Mouse (Mus musculus): Measurements from ENCODE around the gene Cd82. TPM values are rescaled to one million over a fixed set of nuclear protein-coding genes. Genes with fewer than 3 reads are reported as not detected.

The Cd82 gene
- polyA plus RNA-seq, 1 experiment from 2014 or later = 90.1 TPM

DNA sequence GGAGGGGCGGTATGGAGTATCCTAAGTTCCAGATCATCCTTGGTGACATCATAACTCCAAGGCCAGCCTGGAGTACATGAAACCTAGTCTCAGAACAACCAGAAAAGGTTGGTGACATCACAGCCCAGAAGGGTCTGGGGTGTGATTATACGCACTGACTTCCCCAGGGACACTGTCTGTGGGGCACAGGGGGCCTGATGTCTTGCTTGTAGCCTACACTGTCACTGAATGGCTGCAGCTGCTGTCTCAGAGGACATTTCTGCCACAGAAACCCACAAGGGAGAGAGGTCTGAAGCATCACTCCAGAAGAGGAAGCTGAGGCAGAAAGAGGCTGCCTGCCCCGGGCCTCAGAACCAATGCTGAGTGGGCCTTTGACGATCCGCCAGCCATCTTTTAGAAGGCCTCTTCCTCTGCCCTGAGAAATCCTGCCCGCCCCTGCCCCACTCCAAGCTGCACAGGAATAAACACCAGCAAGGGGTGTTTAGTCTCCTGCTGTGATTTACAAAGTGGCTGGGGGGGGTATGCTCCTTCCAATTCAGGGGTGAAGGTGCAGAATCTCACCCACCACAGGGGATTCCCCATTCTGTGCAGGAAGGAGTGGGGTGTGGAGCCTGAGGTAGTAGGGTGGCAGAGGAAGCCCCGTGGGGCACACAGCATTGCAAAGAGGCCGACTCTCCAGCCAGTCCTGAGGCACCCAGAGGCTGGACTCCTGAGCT lies 35.8 kb downstream of the Cd82 start:
- H3K9ac ChIP-seq = no peak overlapping the region
- no peak overlapping the region for H3K27ac ChIP-seq
- no peaks in the 10 kb centered on the region for H3K27me3 ChIP-seq
- ATAC-seq (ENCODE audit: low read depth) (no peak), DNase-seq (no peak)
- H3K4me2 ChIP-seq = no peak overlapping the region
- H3K4me1 ChIP-seq (replicated peaks) = peaks cover 21% of the 10 kb centered on the region
- no peaks in the 10 kb centered on the region for H3K9me3 ChIP-seq (replicated peaks)
- H3K4me3 ChIP-seq (replicated peaks) = no peak overlapping the region
- H3K36me3 ChIP-seq = peaks cover 75% of the 10 kb centered on the region
- WGBS (ENCODE audit: insufficient replicate concordance) = 47% methylated on average over 8 of the region's 8 CpGs

GRCm38 (mm10) chr2:93425810-93426209 lies 37.1 kb downstream of the Cd82 start:
- Histone ChIP-seq H3K27me3 (no peaks in the 10 kb centered on the region), H3K36me3 (peaks cover 75% of the 10 kb centered on the region), H3K4me3 (replicated peaks) (no peak overlapping the region), H3K4me1 (replicated peaks) (peaks cover 13% of the 10 kb centered on the region), H3K4me2 (no peak overlapping the region), H3K9ac (no peak overlapping the region), H3K27ac (no peak overlapping the region), H3K9me3 (replicated peaks) (no peaks in the 10 kb centered on the region)
- no peak for ATAC-seq (ENCODE audit: low read depth)
- 71% methylated on average over 4 of the region's 4 CpGs for WGBS (ENCODE audit: insufficient replicate concordance)
- no peak for DNase-seq

DNA sequence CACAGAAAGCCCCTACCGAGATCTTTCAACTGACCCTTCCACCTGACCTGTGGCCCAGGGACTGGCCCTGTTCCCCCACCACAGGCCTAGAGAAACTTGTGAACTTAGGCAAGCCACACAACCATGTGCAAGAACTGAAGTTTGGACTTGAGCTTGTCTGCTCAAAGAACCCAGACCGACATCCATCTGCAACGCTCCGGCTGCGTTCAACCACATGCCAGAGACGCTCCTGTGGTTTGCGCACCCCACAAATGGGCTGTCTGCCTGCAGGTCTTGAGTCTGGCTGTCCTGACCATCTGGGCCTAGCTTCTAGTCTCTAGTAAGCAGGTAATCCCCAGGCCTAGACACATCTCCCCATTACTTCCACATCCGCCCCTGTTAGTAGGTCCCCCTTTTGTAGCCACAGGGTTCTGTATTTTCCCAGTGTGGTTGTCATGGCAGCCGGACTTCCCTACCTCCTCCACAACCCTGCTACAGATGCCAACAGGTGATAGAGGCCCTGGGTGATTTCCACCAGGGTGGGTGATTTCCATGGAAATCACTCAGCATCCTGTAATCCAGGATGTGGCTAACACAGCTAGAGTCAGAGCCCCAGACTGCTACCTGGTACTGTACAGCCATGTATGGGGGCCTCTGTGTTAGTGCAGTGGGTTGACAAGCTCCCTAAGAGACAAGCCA lies 38.5 kb downstream of the Cd82 start:
- H3K4me2 ChIP-seq = no peak overlapping the region
- no peak overlapping the region for H3K27ac ChIP-seq
- H3K36me3 ChIP-seq = peaks cover 76% of the 10 kb centered on the region
- H3K9me3 ChIP-seq (replicated peaks) = no peaks in the 10 kb centered on the region
- DNase-seq (no peak), ATAC-seq (ENCODE audit: low read depth) (no peak)
- WGBS (ENCODE audit: insufficient replicate concordance) = 85% methylated on average over 9 of the region's 9 CpGs
- H3K4me3 ChIP-seq (replicated peaks) = no peak overlapping the region
- H3K9ac ChIP-seq = no peak overlapping the region
- H3K4me1 ChIP-seq (replicated peaks) = peaks cover 13% of the 10 kb centered on the region
- H3K27me3 ChIP-seq = no peaks in the 10 kb centered on the region

DNA sequence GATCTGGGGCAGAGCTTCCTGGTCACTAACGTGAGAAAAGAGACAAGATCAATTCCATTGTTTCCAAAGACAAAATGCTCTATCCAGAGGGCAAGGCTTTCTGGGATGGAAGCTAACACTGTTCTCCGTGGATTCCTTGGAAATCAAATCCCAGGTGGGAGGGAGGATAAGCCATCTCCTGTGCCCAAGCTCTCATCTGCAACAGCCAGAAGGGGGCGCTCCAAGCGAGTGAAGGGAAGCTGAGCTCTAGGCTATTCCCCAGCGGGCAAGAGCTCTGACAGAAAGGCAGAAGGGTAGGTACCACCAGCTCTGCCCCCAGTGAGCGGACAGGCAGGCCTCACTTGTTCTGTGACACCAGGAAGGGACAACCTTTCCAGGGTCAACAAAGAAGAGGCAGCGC lies 41.6 kb downstream of the Cd82 start:
- peaks cover 48% of the 10 kb centered on the region for H3K36me3 ChIP-seq
- H3K4me3 ChIP-seq (replicated peaks) = no peak overlapping the region
- 25% methylated on average over 7 of the region's 7 CpGs for WGBS (ENCODE audit: insufficient replicate concordance)
- no peak overlapping the region for H3K4me2 ChIP-seq
- no peaks in the 10 kb centered on the region for H3K9me3 ChIP-seq (replicated peaks)
- ATAC-seq (ENCODE audit: low read depth) (0 out of 2 replicates have a peak, but pooled peaks have one; percentile 26), DNase-seq (peak; percentile 59)
- H3K27me3 ChIP-seq = no peaks in the 10 kb centered on the region
- no peak overlapping the region for H3K9ac ChIP-seq
- H3K4me1 ChIP-seq (replicated peaks) = peaks cover 11% of the 10 kb centered on the region; the same call in 1 of the 2 replicates
- H3K27ac ChIP-seq = no peak overlapping the region

DNA sequence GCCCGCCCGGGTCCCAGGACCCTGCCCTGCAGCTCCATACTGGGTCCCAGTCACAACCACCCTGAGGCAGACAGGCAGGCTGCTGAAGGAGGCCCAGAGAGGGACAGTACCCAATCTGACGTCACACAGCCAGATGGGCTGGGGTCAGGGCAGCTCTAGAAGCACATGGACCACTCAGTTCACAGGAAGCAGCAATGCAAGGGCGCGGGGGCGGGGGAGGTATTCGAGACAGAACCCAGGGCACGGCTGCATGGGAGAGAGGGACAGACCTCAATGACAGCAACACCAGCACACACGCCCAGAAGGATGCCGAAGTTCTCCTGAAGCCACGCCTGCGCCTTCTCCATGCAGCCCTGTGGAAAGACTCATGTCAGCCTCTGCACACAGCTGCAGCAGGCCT lies 43.0 kb downstream of the Cd82 start:
- Histone ChIP-seq H3K27me3 (no peaks in the 10 kb centered on the region), H3K9me3 (replicated peaks) (no peaks in the 10 kb centered on the region), H3K9ac (no peak overlapping the region), H3K4me3 (replicated peaks) (no peak overlapping the region), H3K4me1 (replicated peaks) (peaks cover 12% of the 10 kb centered on the region; the same call in 1 of the 2 replicates), H3K36me3 (peaks cover 39% of the 10 kb centered on the region), H3K4me2 (no peak overlapping the region), H3K27ac (no peak overlapping the region)
- DNase-seq (no peak), ATAC-seq (ENCODE audit: low read depth) (no peak)
- 83% methylated on average over 12 of the region's 12 CpGs for WGBS (ENCODE audit: insufficient replicate concordance)

- Histone ChIP-seq H3K9ac (no peak overlapping the region), H3K27me3 (no peaks in the 10 kb centered on the region), H3K4me2 (no peak overlapping the region), H3K27ac (no peak overlapping the region; the same call in 1 of the 2 replicates), H3K4me3 (replicated peaks) (no peak overlapping the region), H3K9me3 (replicated peaks) (no peaks in the 10 kb centered on the region), H3K4me1 (replicated peaks) (peaks cover 12% of the 10 kb centered on the region; the same call in 1 of the 2 replicates), H3K36me3 (peaks cover 39% of the 10 kb centered on the region)
- DNase-seq = peak; percentile 50
- WGBS (ENCODE audit: insufficient replicate concordance) = 18% methylated on average over 8 of the region's 8 CpGs
- peak; percentile 45; the same call in 1 of the 2 replicates for ATAC-seq (ENCODE audit: low read depth)
Measured at GRCm38 (mm10) chr2:93418396-93418795, 44.5 kb downstream of the Cd82 start.

DNA sequence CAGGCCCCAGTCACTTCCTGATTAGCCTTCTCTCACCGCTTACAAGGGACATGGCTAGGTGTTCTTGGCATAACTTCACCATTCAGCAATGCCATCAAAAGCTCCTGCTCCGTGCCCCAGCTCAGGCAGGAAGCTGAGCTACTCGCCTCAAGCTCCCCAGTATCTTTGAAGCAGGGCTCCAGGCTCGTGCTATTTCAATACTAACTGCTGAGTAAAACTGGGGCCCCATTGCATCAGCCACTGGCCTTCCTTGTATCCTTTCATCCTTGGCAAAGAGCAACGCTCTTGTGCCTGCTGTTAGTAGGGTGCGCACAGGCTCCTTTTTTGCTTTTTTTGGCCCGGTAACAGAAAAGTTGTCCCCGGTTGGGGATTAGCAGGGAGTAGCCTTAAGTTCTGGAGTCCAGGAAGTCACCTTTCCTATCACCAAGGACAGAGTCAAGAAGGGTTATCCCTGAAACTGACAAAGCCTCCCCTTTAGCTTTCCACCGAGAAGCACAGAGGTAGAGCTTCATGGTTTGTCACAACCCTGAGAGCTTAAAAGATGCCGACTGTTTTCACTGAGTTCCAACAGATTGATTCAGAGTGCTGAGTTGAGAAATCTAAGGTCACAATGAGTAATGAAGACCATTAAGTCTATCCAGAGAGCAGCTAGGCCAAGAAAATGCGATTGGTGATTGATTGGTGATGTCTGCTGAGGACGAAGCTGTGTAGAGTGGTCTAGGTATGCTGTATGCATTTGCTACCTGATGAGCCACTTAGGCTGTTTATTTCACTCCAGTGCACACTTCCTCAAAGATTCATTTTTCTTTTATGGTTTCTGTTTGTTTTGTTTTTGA lies 45.8 kb downstream of the Cd82 start:
- H3K4me1 ChIP-seq (replicated peaks) = peaks cover 12% of the 10 kb centered on the region; the same call in 1 of the 2 replicates
- H3K4me2 ChIP-seq = no peak overlapping the region
- peaks cover 30% of the 10 kb centered on the region for H3K36me3 ChIP-seq
- WGBS (ENCODE audit: insufficient replicate concordance) = 70% methylated on average over 12 of the region's 12 CpGs
- no peaks in the 10 kb centered on the region for H3K9me3 ChIP-seq (replicated peaks)
- no peak overlapping the region for H3K27ac ChIP-seq
- H3K9ac ChIP-seq = no peak overlapping the region
- DNase-seq (no peak), ATAC-seq (ENCODE audit: low read depth) (no peak)
- no peak overlapping the region for H3K4me3 ChIP-seq (replicated peaks)
- no peaks in the 10 kb centered on the region for H3K27me3 ChIP-seq

DNA sequence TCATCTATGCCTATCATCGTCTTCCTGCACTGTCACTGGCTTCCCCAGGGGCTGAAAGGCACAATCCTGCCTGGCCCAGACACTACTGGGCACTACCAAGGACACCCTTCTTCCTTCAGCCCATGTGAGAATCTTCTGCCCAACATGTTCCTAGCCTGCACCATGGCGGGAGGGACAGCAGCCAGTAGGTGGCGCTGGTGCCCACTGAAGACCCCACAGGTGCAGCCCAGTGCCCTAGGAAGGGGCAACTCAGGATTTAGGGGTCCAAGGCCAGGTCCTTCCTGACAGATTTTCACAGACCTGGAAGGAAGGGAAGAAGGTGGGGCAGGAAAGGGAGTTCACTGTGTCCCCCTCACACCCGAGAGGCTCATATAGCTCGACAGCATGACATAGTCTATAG lies 47.7 kb downstream of the Cd82 start:
- 37% methylated on average over 5 of the region's 5 CpGs for WGBS (ENCODE audit: insufficient replicate concordance)
- peak; percentile 46 for ATAC-seq (ENCODE audit: low read depth)
- Histone ChIP-seq H3K36me3 (peaks cover 12% of the 10 kb centered on the region), H3K9me3 (replicated peaks) (no peaks in the 10 kb centered on the region), H3K4me2 (no peak overlapping the region), H3K4me3 (replicated peaks) (no peak overlapping the region), H3K27ac (no peak overlapping the region), H3K9ac (no peak overlapping the region), H3K4me1 (replicated peaks) (peaks cover 12% of the 10 kb centered on the region; the same call in 1 of the 2 replicates), H3K27me3 (no peaks in the 10 kb centered on the region)
- DNase-seq = peak; percentile 40

- H3K4me3 ChIP-seq (replicated peaks) = no peak overlapping the region
- H3K9ac ChIP-seq = no peak overlapping the region
- H3K9me3 ChIP-seq (replicated peaks) = no peaks in the 10 kb centered on the region
- no peak for DNase-seq
- ATAC-seq (ENCODE audit: low read depth) = no peak
- peaks cover under 1% of the 10 kb centered on the region; the same call in 1 of the 2 replicates for H3K36me3 ChIP-seq
- no peak overlapping the region for H3K27ac ChIP-seq
- no peaks in the 10 kb centered on the region for H3K27me3 ChIP-seq
- no peak overlapping the region for H3K4me2 ChIP-seq
- peaks cover 12% of the 10 kb centered on the region; the same call in 1 of the 2 replicates for H3K4me1 ChIP-seq (replicated peaks)
- WGBS (ENCODE audit: insufficient replicate concordance) = 70% methylated on average over 9 of the region's 9 CpGs
Measured at GRCm38 (mm10) chr2:93414163-93414562, 48.8 kb downstream of the Cd82 start.

DNA sequence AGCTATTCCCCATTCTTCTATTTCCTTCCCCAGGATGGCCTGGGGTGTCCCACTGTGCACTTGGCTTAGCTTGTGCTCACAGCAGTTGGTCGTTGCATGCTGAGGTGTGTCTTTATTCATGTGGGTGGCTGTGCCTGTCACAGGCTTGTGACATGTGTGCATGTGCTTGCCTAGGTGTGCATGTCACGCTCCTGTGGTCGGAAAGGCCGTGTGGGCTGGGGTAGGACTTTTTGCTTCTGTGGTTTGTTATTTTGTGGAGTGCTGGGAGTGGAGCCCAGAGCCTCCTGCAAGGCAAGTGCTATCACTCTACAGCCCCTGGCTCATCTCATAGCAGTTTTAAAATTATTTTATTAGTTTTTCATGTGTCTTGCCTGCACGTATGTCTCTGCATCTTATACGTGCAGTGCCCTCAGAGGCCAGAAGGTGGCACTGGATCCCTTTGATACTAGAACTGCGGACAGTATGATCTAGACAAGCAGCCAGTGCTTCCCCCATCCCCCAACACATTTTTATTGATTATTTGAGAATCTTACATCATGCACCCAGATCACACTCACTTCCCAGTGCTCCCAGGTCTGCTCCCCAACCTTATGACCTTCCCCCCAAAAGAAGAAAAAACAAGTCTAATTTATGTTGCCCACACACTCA lies 49.4 kb downstream of the Cd82 start:
- no peak for ATAC-seq (ENCODE audit: low read depth)
- Histone ChIP-seq H3K27me3 (no peaks in the 10 kb centered on the region), H3K4me2 (no peak overlapping the region), H3K9me3 (replicated peaks) (no peaks in the 10 kb centered on the region), H3K9ac (no peak overlapping the region), H3K27ac (no peak overlapping the region), H3K4me3 (replicated peaks) (no peak overlapping the region), H3K36me3 (no peaks in the 10 kb centered on the region), H3K4me1 (replicated peaks) (peaks cover 12% of the 10 kb centered on the region; the same call in 1 of the 2 replicates)
- 42% methylated on average over 7 of the region's 7 CpGs for WGBS (ENCODE audit: insufficient replicate concordance)
- peak; percentile 40 for DNase-seq

DNA sequence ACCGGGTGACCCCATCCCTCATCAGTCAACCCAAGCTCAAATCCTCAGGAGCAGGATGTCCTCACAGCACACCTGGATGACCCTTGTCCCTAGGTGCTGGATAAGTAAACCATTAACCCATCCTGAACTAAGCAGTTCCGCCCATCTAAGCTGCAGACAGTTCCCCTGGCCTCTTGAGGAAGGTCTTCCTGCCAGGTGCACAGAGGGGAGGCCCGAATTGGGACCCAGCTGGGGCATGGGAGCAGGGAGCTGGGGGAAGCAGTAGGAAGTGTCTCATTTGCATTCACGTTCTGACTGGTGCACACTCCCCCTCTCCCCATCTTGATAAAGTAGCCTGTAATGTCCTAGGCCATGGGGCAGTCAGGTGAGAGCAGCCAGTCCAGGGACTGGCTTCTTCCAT lies 50.8 kb downstream of the Cd82 start:
- 46% methylated on average over 4 of the region's 4 CpGs for WGBS (ENCODE audit: insufficient replicate concordance)
- peak; percentile 7; the same call in 1 of the 2 replicates for ATAC-seq (ENCODE audit: low read depth)
- no peak overlapping the region for H3K4me2 ChIP-seq
- no peak overlapping the region for H3K9ac ChIP-seq
- H3K4me1 ChIP-seq (replicated peaks) = peaks cover 9% of the 10 kb centered on the region; the same call in 1 of the 2 replicates
- no peaks in the 10 kb centered on the region for H3K27me3 ChIP-seq
- no peaks in the 10 kb centered on the region for H3K36me3 ChIP-seq
- H3K9me3 ChIP-seq (replicated peaks) = no peaks in the 10 kb centered on the region
- no peak overlapping the region for H3K4me3 ChIP-seq (replicated peaks)
- no peak overlapping the region for H3K27ac ChIP-seq
- DNase-seq = no peak
